Mouse (Mus musculus) lung, adult 2 months (tissue): ENCODE measurements around the gene Marc1. TPM values are rescaled to one million over a fixed set of nuclear protein-coding genes. Genes with fewer than 3 reads are reported as not detected.
A peak's percentile ranks its signal among the peaks of the same experiment; 100 is the strongest.

Source experiments
- DNase-seq: peaks from one replicate; pipeline ENCODE4 v3.0.0; 2022
- H3K4me1 ChIP-seq: fragments of 200-500 bp; 2 replicates; pipeline ENCODE4 v1.6.1; 2011; ENCODE audit warnings: low read length; ENCODE audit not compliant: control insufficient read depth, insufficient read depth
- H3K4me3 ChIP-seq: fragments of 200-500 bp; replicated peaks from 2 replicates; pipeline ENCODE3; 2011; ENCODE audit warnings: low read depth, mild to moderate bottlenecking, control low read depth, low read length; ENCODE audit errors: extremely low read depth
- CTCF ChIP-seq: fragments of 200-500 bp; IDR thresholded peaks from 2 replicates; pipeline ENCODE4 v1.5.1; 2011; ENCODE audit warnings: mild to moderate bottlenecking, low read length, control low read depth; ENCODE audit not compliant: insufficient read depth
- POLR2A ChIP-seq: fragments of 200-500 bp; IDR thresholded peaks from 2 replicates; pipeline ENCODE4 v1.6.1; 2011; ENCODE audit warnings: low read depth, mild to moderate bottlenecking, control low read depth, low read length, borderline replicate concordance; ENCODE audit errors: extremely low read depth
- WGBS: fragments of 180-500 bp; shearing (Covaris S2); methylation state at CpG from one replicate; pipeline ENCODE4 v1.1.7; 2018; 5-methylcytosine and 5-hydroxymethylcytosine counted together
- polyA plus RNA-seq: library from polyadenylated mRNA; depleted of rRNA; stranded (reverse); fragments of >200 nt; gene quantifications from 2 replicates; pipeline ENCODE4 v1.2.3, GENCODE M21; 2012

Marc1 gene
- polyA plus RNA-seq, 1 experiment: 1.2 TPM

DNA sequence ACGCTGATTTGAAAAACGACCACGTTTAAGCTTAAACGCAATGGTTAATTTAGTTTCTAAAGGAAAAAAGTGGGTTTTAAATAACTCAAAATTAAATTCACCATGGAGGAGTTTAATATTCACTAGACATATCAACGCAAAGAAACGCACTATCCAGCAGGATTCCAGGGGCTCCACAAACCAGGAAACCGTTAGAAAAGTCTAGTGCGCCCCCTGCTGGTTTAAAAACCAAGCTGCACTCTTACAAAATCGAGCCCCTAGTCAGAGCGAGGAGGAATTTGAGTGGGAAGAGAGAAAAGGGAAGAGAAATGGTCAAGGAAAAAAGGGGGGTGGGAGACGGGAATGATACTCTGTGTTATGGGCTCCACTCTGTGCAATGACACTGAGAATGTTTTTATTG is 14.0 kb upstream of the Marc1 start:
- no peak overlapping the region for H3K4me3 ChIP-seq
- WGBS: 20% methylated on average over 11 of the region's 11 CpGs
- DNase-seq: no peak
- TF ChIP-seq POLR2A (no peak), CTCF (peak; percentile 32; the same call in 1 of the 2 replicates)
- H3K4me1 ChIP-seq: peaks cover 6% of the 10 kb centered on the region

DNA sequence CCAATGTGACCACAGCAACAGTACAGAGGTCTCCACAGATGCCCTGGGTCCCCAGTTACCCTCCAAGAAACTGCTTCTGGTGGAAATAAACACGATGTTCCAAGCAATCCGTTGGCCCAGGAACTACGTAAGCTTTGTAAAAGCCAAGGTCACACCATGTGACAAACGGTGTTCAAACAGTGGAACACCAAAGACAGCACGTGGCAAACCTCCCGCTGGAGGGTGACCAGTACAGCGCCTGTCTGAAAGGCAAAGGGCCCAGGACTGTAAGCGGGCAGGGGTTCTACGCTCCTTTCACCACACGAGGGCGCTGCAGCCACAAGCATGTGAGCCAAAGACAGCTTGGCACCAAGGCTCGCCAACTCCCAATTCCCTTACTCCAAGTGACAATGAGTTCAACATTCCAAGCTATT is 13.3 kb upstream of the Marc1 start:
- Histone ChIP-seq H3K4me3 (no peak overlapping the region), H3K4me1 (peaks cover 6% of the 10 kb centered on the region)
- TF ChIP-seq POLR2A (no peak), CTCF (peak; percentile 97)
- 2% methylated on average over 12 of the region's 12 CpGs for WGBS
- peak; percentile 91 for DNase-seq

DNA sequence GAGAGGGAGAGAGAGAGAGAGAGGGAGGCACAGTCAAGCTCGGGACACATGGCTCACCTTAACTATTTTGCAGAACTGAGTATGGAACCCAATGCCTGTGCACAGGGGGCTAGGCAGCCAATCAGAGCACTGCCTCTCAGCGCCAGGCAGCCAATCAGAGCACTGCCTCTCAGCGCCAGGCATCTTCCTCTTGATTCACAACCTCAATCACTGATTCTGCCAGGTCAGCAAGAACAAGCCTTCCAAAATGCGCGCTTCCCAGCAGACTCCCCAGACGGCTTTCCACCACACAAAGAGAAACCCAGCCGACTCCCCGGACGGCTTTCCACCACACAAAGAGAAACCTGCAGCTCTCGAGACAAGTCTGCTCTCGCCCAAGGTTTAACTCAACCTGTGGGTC is 11.6 kb upstream of the Marc1 start:
- peaks cover 6% of the 10 kb centered on the region for H3K4me1 ChIP-seq
- no peak for DNase-seq
- TF ChIP-seq CTCF (no peak), POLR2A (no peak)
- 44% methylated on average over 11 of the region's 11 CpGs for WGBS
- H3K4me3 ChIP-seq: no peak overlapping the region

DNA sequence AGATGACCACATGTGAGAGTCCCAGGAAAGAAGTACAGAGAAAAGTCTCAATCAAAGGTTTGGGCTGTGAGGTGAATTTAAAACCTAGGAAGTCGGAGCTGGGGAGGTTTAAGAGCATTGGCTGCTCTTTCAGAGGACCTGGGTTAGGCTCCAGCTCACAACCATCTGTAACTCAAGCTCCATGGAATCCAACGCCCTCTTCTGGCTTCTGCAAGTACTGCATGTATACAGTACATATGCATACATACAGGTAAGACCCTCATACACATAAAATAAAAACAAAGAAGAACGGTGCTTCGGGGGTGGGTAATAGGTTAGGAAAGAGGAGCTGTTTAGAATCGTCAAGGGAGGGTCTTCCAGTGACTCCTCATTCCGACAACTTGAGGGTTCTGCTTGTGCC is 6.7 kb upstream of the Marc1 start:
- WGBS: 81% methylated on average over 6 of the region's 6 CpGs
- H3K4me3 ChIP-seq: no peak overlapping the region
- no peak for TF ChIP-seq CTCF
- no peak for TF ChIP-seq POLR2A
- no peak for DNase-seq
- H3K4me1 ChIP-seq: no peaks in the 10 kb centered on the region

DNA sequence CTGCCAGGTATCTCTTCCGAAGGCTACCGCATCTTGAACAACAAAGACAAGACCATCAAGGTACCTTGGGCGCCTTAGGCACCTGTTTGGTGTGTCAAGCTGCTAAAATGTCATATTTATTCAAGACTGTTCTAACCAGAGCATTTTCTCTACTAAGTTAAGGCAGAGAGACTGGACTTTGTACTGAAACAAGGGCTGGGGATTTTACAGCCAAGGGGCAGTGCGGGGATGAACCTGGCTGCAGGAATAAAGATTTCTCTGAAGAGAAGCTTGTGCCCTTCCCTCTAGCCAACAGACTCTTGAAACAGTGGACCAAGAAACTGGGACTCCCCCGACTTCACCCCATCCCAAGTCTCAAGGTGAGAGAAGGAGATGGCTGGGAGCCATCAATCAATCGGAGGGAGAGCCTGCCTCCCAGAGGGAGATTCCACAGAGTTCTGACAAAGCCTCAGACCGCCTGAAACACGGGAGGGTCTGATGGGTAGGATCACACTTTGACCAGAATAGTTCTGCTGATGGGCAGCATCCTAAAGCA is 670 bp upstream of the Marc1 start:
- WGBS: 79% methylated on average over 8 of the region's 8 CpGs
- DNase-seq: no peak
- TF ChIP-seq CTCF (no peak), POLR2A (no peak)
- no peaks in the 10 kb centered on the region for H3K4me1 ChIP-seq
- H3K4me3 ChIP-seq: no peak overlapping the region

DNA sequence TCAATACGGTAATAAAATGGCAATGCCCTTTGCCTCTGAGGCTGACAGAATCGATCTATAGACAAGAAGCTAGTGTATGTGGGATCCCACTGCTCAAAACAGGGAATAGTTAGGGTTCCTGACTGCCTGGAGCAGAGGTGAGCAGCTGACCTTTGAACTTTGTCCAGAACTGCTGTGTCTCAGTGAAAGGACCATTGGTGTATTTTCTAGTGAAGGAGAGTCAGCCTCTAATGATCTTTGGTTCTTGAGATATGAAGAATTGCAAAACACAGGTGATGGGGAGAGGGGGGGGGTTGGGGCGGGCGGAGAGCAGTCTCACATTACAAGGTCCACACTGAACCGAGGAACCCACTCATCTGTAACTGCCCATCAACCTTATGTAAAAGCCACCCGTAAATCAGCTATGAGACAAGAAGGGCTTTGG is 1.5 kb downstream of the Marc1 start:
- DNase-seq: no peak
- WGBS: 73% methylated on average over 6 of the region's 6 CpGs
- TF ChIP-seq CTCF: no peak
- no peak for TF ChIP-seq POLR2A
- Histone ChIP-seq H3K4me1 (no peaks in the 10 kb centered on the region), H3K4me3 (no peak overlapping the region)

DNA sequence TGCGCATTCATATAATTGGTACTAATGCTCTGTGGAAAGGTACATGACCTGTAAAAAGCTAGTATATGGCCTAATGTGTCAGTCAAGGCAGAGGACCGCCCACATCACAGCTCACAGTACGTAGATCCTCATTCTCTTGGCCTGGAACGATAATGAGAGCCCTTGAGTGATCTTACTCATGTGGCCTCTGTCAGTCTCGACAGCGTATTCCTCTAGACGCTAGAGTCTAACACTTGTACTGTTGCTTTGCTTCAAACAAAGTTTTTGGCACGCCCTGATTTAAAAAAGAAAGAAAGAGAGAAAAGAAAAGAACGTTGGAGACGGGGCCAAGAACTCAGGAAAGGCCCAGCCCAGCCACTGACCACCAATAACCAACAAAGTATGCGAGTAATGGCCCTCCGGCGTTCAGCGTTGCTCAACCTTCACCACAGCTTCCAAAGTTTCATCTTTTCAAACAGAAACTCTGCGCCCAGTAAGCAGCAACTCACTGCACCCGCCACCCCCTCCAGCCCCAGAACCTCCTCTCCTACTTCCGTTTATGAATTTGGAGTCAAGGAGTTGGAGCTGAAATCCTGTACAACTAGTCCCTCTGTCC is 2.6 kb downstream of the Marc1 start:
- TF ChIP-seq POLR2A (no peak), CTCF (no peak)
- no peak for DNase-seq
- WGBS: 72% methylated on average over 17 of the region's 17 CpGs
- H3K4me1 ChIP-seq: no peaks in the 10 kb centered on the region
- H3K4me3 ChIP-seq: no peak overlapping the region

DNA sequence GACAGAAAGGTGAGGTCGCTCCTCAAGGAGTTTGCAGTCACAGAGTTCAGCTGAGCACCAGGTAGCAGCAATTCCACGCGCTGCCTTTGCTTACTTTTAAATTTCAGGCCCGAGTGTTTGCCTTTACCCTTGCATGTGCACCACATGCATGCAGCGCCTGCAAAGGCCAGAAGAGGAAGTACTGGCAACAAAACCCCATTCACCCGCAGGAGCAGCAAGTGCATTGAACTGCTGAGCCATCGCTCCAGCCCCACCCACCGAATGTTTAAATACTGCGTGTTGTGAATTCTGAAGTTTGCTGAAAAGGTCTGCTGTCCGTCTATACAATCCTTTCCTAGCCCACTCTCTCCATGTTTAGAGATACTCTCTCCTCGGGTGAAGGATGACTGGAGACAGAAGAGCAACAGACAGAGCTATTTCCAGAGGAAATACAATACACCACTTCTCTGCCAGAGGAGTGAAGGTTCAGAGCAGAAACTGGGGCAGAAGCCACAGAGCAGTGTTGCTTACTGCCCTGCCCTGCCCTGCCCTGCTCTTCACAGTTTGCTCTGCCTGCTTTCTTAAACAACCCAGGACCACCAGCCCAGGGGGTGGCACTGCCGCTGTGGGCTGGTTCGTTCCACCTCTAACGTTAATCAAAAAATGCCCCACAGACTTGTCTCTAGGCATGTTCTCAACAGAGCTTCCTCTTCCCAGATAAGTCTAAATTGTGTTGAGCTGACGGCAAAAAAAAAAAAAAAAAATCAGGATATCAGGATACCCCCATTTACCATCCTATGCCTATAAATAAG is 3.3 kb downstream of the Marc1 start:
- Histone ChIP-seq H3K4me3 (no peak overlapping the region), H3K4me1 (no peaks in the 10 kb centered on the region)
- WGBS: 50% methylated on average over 15 of the region's 15 CpGs
- no peak for DNase-seq
- TF ChIP-seq CTCF (no peak), POLR2A (no peak)

DNA sequence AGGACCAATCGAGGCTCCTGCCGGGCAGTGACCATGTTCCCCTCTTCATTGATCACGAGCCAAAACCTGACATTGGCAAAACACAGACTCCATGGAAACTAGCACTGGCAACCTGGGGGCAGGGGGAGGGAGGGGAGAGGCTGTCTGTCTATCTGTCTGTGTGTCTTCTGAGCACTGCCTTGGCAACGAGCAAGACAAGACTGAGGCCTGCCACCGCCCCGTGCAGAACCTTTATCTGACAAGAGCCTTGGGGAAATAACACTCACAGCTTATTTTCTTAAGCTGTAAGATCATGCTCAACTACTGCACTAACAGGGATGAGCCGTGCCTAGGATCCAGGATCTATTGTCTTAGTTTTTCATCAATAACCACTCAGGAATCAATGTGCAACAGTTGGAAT is 4.0 kb downstream of the Marc1 start:
- WGBS: 72% methylated on average over 7 of the region's 7 CpGs
- H3K4me1 ChIP-seq: no peaks in the 10 kb centered on the region
- no peak for DNase-seq
- H3K4me3 ChIP-seq: no peak overlapping the region
- TF ChIP-seq CTCF: no peak
- no peak for TF ChIP-seq POLR2A

DNA sequence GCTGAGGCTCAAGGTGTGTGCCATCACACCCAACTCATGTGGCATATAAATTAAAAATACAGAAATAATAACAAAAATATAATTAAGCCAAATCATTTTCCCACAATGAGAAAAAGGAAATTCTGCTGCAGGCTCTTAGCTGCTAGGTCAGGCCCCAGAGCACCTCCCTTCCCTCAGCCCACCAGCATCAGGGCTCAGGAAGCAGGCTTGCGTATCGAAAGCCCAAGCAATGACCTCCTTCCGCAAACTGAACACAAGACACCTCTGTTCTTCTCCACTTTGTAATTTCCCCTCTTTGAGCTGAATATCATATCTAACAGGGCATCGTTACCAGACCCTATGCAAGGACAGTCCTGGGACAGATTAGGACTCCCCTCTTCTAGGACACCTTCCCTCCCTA is 5.4 kb downstream of the Marc1 start:
- WGBS: 80% methylated on average over 4 of the region's 4 CpGs

More for the DNA sequence above, 5.4 kb downstream of the Marc1 start:
- no peaks in the 10 kb centered on the region for H3K4me1 ChIP-seq
- DNase-seq: no peak
- no peak for TF ChIP-seq POLR2A
- TF ChIP-seq CTCF: no peak
- H3K4me3 ChIP-seq: no peak overlapping the region
